Mouse (Mus musculus): Measurements from ENCODE around the gene Tnfrsf11a. TPM values are rescaled to one million over a fixed set of nuclear protein-coding genes. Genes with fewer than 3 reads are reported as not detected.

The Tnfrsf11a gene
- polyA plus RNA-seq, 1 experiment from 2014 or later = 0.34 TPM

GRCm38 (mm10) chr1:105883498-105883897, 103.0 kb downstream of the Tnfrsf11a start:
- Histone ChIP-seq H3K36me3 (ENCODE audit: control insufficient read depth, insufficient read depth, low read length) (no peaks in the 10 kb centered on the region), H3K4me1 (ENCODE audit: control insufficient read depth in 2 of 2, insufficient read depth in 2 of 2, low read length in 2 of 2) (peaks cover 8 to 9% of the 10 kb centered on the region in 2 experiments), H3K9me3 (ENCODE audit: control insufficient read depth, low read length) (no peaks in the 10 kb centered on the region), H3K4me2 (ENCODE audit: low read length) (no peak overlapping the region), H3K27me3 (ENCODE audit: control insufficient read depth, insufficient read depth, low read length) (no peaks in the 10 kb centered on the region), H3K4me3 (ENCODE audit: control insufficient read depth in 1 of 2, insufficient read depth in 1 of 2, low read depth in 1 of 2, low read length in 2 of 2) (no peak overlapping the region), H3K9ac (ENCODE audit: low read length) (no peak overlapping the region), H3K27ac (replicated peaks in 1 of 2; ENCODE audit: control insufficient read depth in 1 of 2, insufficient read depth in 1 of 2, low read depth in 2 of 2, low read length in 2 of 2) (no peak overlapping the region)
- ATAC-seq (ENCODE audit: insufficient number of reproducible peaks, insufficient read depth, low FRiP score, low read depth) = no peak
- 76% methylated on average over 2 of the region's 2 CpGs for WGBS

GRCm38 (mm10) chr1:105885101-105885500, 104.6 kb downstream of the Tnfrsf11a start:
- Histone ChIP-seq H3K9ac (ENCODE audit: low read length) (no peak overlapping the region), H3K4me1 (ENCODE audit: control insufficient read depth in 2 of 2, insufficient read depth in 2 of 2, low read length in 2 of 2) (peaks cover 1 to 8% of the 10 kb centered on the region in 2 experiments; a peak in 3 of 4 replicates), H3K4me2 (ENCODE audit: low read length) (no peak overlapping the region), H3K4me3 (ENCODE audit: control insufficient read depth in 1 of 2, insufficient read depth in 1 of 2, low read depth in 1 of 2, low read length in 2 of 2) (no peak overlapping the region), H3K9me3 (ENCODE audit: control insufficient read depth, low read length) (no peaks in the 10 kb centered on the region), H3K36me3 (ENCODE audit: control insufficient read depth, insufficient read depth, low read length) (no peaks in the 10 kb centered on the region), H3K27ac (replicated peaks in 1 of 2; ENCODE audit: control insufficient read depth in 1 of 2, insufficient read depth in 1 of 2, low read depth in 2 of 2, low read length in 2 of 2) (no peak overlapping the region), H3K27me3 (ENCODE audit: control insufficient read depth, insufficient read depth, low read length) (no peaks in the 10 kb centered on the region)
- no peak for ATAC-seq (ENCODE audit: insufficient number of reproducible peaks, insufficient read depth, low FRiP score, low read depth)
- 94% methylated on average over 1 of the region's 1 CpGs for WGBS

- Histone ChIP-seq H3K9ac (ENCODE audit: low read length) (no peak overlapping the region), H3K27ac (replicated peaks in 1 of 2; ENCODE audit: control insufficient read depth in 1 of 2, insufficient read depth in 1 of 2, low read depth in 2 of 2, low read length in 2 of 2) (no peak overlapping the region), H3K27me3 (ENCODE audit: control insufficient read depth, insufficient read depth, low read length) (no peaks in the 10 kb centered on the region), H3K9me3 (ENCODE audit: control insufficient read depth, low read length) (no peaks in the 10 kb centered on the region), H3K4me3 (ENCODE audit: control insufficient read depth in 1 of 2, insufficient read depth in 1 of 2, low read depth in 1 of 2, low read length in 2 of 2) (no peak overlapping the region), H3K4me1 (ENCODE audit: control insufficient read depth in 2 of 2, insufficient read depth in 2 of 2, low read length in 2 of 2) (peaks cover 0 to 8% of the 10 kb centered on the region in 2 experiments; a peak in 2 of 4 replicates), H3K36me3 (ENCODE audit: control insufficient read depth, insufficient read depth, low read length) (no peaks in the 10 kb centered on the region), H3K4me2 (ENCODE audit: low read length) (no peak overlapping the region)
- no peak for ATAC-seq (ENCODE audit: insufficient number of reproducible peaks, insufficient read depth, low FRiP score, low read depth)
- WGBS = 56% methylated on average over 5 of the region's 5 CpGs
Observed at GRCm38 (mm10) chr1:105885575-105885974, 105.1 kb downstream of the Tnfrsf11a start.

- Histone ChIP-seq H3K9ac (ENCODE audit: low read length) (no peak overlapping the region), H3K9me3 (ENCODE audit: control insufficient read depth, low read length) (no peaks in the 10 kb centered on the region), H3K4me1 (ENCODE audit: control insufficient read depth in 2 of 2, insufficient read depth in 2 of 2, low read length in 2 of 2) (peaks cover under 1 to 2% of the 10 kb centered on the region in 2 experiments; a peak in 1 of 4 replicates), H3K4me2 (ENCODE audit: low read length) (no peak overlapping the region), H3K4me3 (ENCODE audit: control insufficient read depth in 1 of 2, insufficient read depth in 1 of 2, low read depth in 1 of 2, low read length in 2 of 2) (no peak overlapping the region), H3K36me3 (ENCODE audit: control insufficient read depth, insufficient read depth, low read length) (no peaks in the 10 kb centered on the region), H3K27me3 (ENCODE audit: control insufficient read depth, insufficient read depth, low read length) (no peaks in the 10 kb centered on the region), H3K27ac (replicated peaks in 1 of 2; ENCODE audit: control insufficient read depth in 1 of 2, insufficient read depth in 1 of 2, low read depth in 2 of 2, low read length in 2 of 2) (no peak overlapping the region)
- no peak for ATAC-seq (ENCODE audit: insufficient number of reproducible peaks, insufficient read depth, low FRiP score, low read depth)
- 66% methylated on average over 5 of the region's 5 CpGs for WGBS
Observed at GRCm38 (mm10) chr1:105886358-105886757, 105.8 kb downstream of the Tnfrsf11a start.

- H3K9me3 ChIP-seq (ENCODE audit: control insufficient read depth, low read length) = no peaks in the 10 kb centered on the region
- H3K27ac ChIP-seq (replicated peaks in 1 of 2; ENCODE audit: control insufficient read depth in 1 of 2, insufficient read depth in 1 of 2, low read depth in 2 of 2, low read length in 2 of 2) = no peak overlapping the region
- no peak overlapping the region for H3K4me3 ChIP-seq (ENCODE audit: control insufficient read depth in 1 of 2, insufficient read depth in 1 of 2, low read depth in 1 of 2, low read length in 2 of 2)
- H3K9ac ChIP-seq (ENCODE audit: low read length) = no peak overlapping the region
- 18% methylated on average over 15 of the region's 15 CpGs for WGBS
- H3K4me2 ChIP-seq (ENCODE audit: low read length) = no peak overlapping the region
- no peaks in the 10 kb centered on the region for H3K36me3 ChIP-seq (ENCODE audit: control insufficient read depth, insufficient read depth, low read length)
- ATAC-seq (ENCODE audit: insufficient number of reproducible peaks, insufficient read depth, low FRiP score, low read depth) = no peak
- H3K4me1 ChIP-seq (ENCODE audit: control insufficient read depth in 2 of 2, insufficient read depth in 2 of 2, low read length in 2 of 2) = peaks cover 0 to 2% of the 10 kb centered on the region in 2 experiments; a peak in 1 of 4 replicates
- no peaks in the 10 kb centered on the region for H3K27me3 ChIP-seq (ENCODE audit: control insufficient read depth, insufficient read depth, low read length)
Observed at GRCm38 (mm10) chr1:105891032-105891725, 110.7 kb downstream of the Tnfrsf11a start.

GRCm38 (mm10) chr1:105895019-105895418, 114.5 kb downstream of the Tnfrsf11a start:
- no peak overlapping the region for H3K4me3 ChIP-seq (ENCODE audit: control insufficient read depth in 1 of 2, insufficient read depth in 1 of 2, low read depth in 1 of 2, low read length in 2 of 2)
- no peak overlapping the region for H3K27ac ChIP-seq (replicated peaks in 1 of 2; ENCODE audit: control insufficient read depth in 1 of 2, insufficient read depth in 1 of 2, low read depth in 2 of 2, low read length in 2 of 2)
- no peaks in the 10 kb centered on the region for H3K9me3 ChIP-seq (ENCODE audit: control insufficient read depth, low read length)
- H3K9ac ChIP-seq (ENCODE audit: low read length) = no peak overlapping the region
- ATAC-seq (ENCODE audit: insufficient number of reproducible peaks, insufficient read depth, low FRiP score, low read depth) = no peak
- peaks cover 0 to 2% of the 10 kb centered on the region in 2 experiments; a peak in 1 of 4 replicates for H3K4me1 ChIP-seq (ENCODE audit: control insufficient read depth in 2 of 2, insufficient read depth in 2 of 2, low read length in 2 of 2)
- no peak overlapping the region for H3K4me2 ChIP-seq (ENCODE audit: low read length)
- no peaks in the 10 kb centered on the region for H3K36me3 ChIP-seq (ENCODE audit: control insufficient read depth, insufficient read depth, low read length)
- no peaks in the 10 kb centered on the region for H3K27me3 ChIP-seq (ENCODE audit: control insufficient read depth, insufficient read depth, low read length)
- 69% methylated on average over 5 of the region's 5 CpGs for WGBS

All from heart, embryonic 14.5 days (tissue).